Mouse (Mus musculus) intestine, embryonic 14.5 days (tissue): Measurements from ENCODE around the gene Gm28729. TPM values are rescaled to one million over a fixed set of nuclear protein-coding genes. Genes with fewer than 3 reads are reported as not detected.

Experiments
- ATAC-seq: fragments of 200-750 bp; cut with Nextera tagmentation; replicated peaks from 2 replicates; pipeline ENCODE4 v1.8.0; 2017; ENCODE audit warnings: low read depth, moderate number of reproducible peaks, moderate TSS enrichment, moderate library complexity; ENCODE audit not compliant: low FRiP score, low TSS enrichment
- DNase-seq: peaks from one replicate; pipeline ENCODE4 v3.0.0-alpha.2; 2018; ENCODE audit warnings: low spot score
- H3K27ac ChIP-seq: fragments of 300-500 bp; sonication (generic); 2 replicates; pipeline ENCODE4 v1.5.1; 2014; ENCODE audit warnings: low read depth, mild to moderate bottlenecking, control low read depth
- H3K27me3 ChIP-seq: fragments of 300-500 bp; sonication (generic); replicated peaks from 2 replicates; pipeline ENCODE4 v1.6.1; 2014; ENCODE audit warnings: low read length, control low read depth; ENCODE audit not compliant: control insufficient read depth, insufficient read depth
- H3K36me3 ChIP-seq: fragments of 300-500 bp; sonication (generic); 2 replicates; pipeline ENCODE4 v1.6.1; 2014; ENCODE audit warnings: low read length, control low read depth; ENCODE audit not compliant: control insufficient read depth, insufficient read depth
- H3K4me1 ChIP-seq: fragments of 300-500 bp; sonication (generic); replicated peaks from 2 replicates; pipeline ENCODE4 v1.6.1; 2014; ENCODE audit warnings: low read length, control low read depth, mixed read lengths; ENCODE audit not compliant: control insufficient read depth, insufficient read depth
- H3K4me2 ChIP-seq: fragments of 300-500 bp; sonication (generic); 2 replicates; pipeline ENCODE4 v1.6.1; 2014; ENCODE audit warnings: low read length
- H3K4me3 ChIP-seq: fragments of 300-500 bp; sonication (generic); 2 replicates; pipeline ENCODE4 v1.5.1; 2014; ENCODE audit warnings: low read depth, low read length, control low read depth, mixed read lengths
- H3K9ac ChIP-seq: fragments of 300-500 bp; sonication (generic); 2 replicates; pipeline ENCODE4 v1.6.1; 2014; ENCODE audit warnings: mild to moderate bottlenecking, low read length
- H3K9me3 ChIP-seq: fragments of 300-500 bp; sonication (generic); 2 replicates; pipeline ENCODE4 v1.6.1; 2016; ENCODE audit warnings: low read length, control low read depth; ENCODE audit not compliant: control insufficient read depth
- WGBS: fragments of 180-500 bp; shearing (Covaris S2); extraction: QIAGEN DNeasy Blood & Tissue Kit; methylation state at CpG from one replicate; pipeline ENCODE4 v1.1.7; 2014; 5-methylcytosine and 5-hydroxymethylcytosine counted together
- polyA plus RNA-seq: library from polyadenylated mRNA; unstranded; fragments of >200 nt; fragmentation: Nextera tagmentation; extraction: Ambion mirVana; gene quantifications from 2 replicates; pipeline ENCODE4 v1.2.1, GENCODE M21; 2014

Gene Gm28729
- polyA plus RNA-seq, 1 experiment from 2014 or later = not detected

- no peak for ATAC-seq
- H3K4me1 ChIP-seq = no peaks in the 10 kb centered on the region
- 83% methylated on average over 10 of the region's 10 CpGs for WGBS
These were observed 61.4 kb downstream of the Gm28729 start for GRCm38 (mm10) chr9:96463708-96464107.

GRCm38 (mm10) chr9:96461607-96462006 lies 63.5 kb downstream of the Gm28729 start:
- no peak overlapping the region for H3K9ac ChIP-seq
- peaks cover 7% of the 10 kb centered on the region; the same call in 1 of the 2 replicates for H3K9me3 ChIP-seq
- no peak overlapping the region for H3K27ac ChIP-seq
- 31% methylated on average over 1 of the region's 1 CpGs for WGBS
- ATAC-seq = no peak
- no peaks in the 10 kb centered on the region for H3K4me1 ChIP-seq
- H3K4me3 ChIP-seq = no peak overlapping the region
- H3K4me2 ChIP-seq = no peak overlapping the region
- no peaks in the 10 kb centered on the region for H3K27me3 ChIP-seq
- DNase-seq = no peak
- 0 out of 2 replicates have a peak, but pooled peaks cover 2% of the 10 kb centered on the region for H3K36me3 ChIP-seq

More at GRCm38 (mm10) chr9:96463708-96464107, 61.4 kb downstream of the Gm28729 start:
- Histone ChIP-seq H3K36me3 (peaks cover 14% of the 10 kb centered on the region), H3K27me3 (no peaks in the 10 kb centered on the region), H3K27ac (no peak overlapping the region), H3K4me3 (no peak overlapping the region), H3K9me3 (peaks cover 7% of the 10 kb centered on the region; the same call in 1 of the 2 replicates), H3K4me2 (no peak overlapping the region), H3K9ac (no peak overlapping the region)
- DNase-seq = no peak

GRCm38 (mm10) chr9:96460117-96460865 lies 64.8 kb downstream of the Gm28729 start:
- Histone ChIP-seq H3K9me3 (peaks cover 7% of the 10 kb centered on the region; the same call in 1 of the 2 replicates), H3K9ac (no peak overlapping the region), H3K4me1 (no peaks in the 10 kb centered on the region), H3K27ac (no peak overlapping the region), H3K4me2 (no peak overlapping the region), H3K4me3 (no peak overlapping the region), H3K36me3 (no peaks in the 10 kb centered on the region), H3K27me3 (no peaks in the 10 kb centered on the region)
- DNase-seq (no peak), ATAC-seq (no peak)
- 85% methylated on average over 10 of the region's 10 CpGs for WGBS

- Histone ChIP-seq H3K9ac (no peak overlapping the region), H3K36me3 (no peaks in the 10 kb centered on the region), H3K4me1 (no peaks in the 10 kb centered on the region; the same call in 1 of the 2 replicates), H3K4me3 (no peak overlapping the region), H3K9me3 (no peaks in the 10 kb centered on the region), H3K27ac (no peak overlapping the region), H3K4me2 (no peak overlapping the region), H3K27me3 (no peaks in the 10 kb centered on the region)
- 65% methylated on average over 8 of the region's 8 CpGs for WGBS
- no peak for ATAC-seq
- DNase-seq = no peak
These were observed 69.4 kb downstream of the Gm28729 start for GRCm38 (mm10) chr9:96455618-96456017.

GRCm38 (mm10) chr9:96452956-96453355 lies 72.1 kb downstream of the Gm28729 start:
- Histone ChIP-seq H3K27me3 (no peaks in the 10 kb centered on the region), H3K4me3 (no peak overlapping the region), H3K36me3 (no peaks in the 10 kb centered on the region), H3K9me3 (no peaks in the 10 kb centered on the region), H3K9ac (no peak overlapping the region), H3K4me2 (no peak overlapping the region), H3K27ac (no peak overlapping the region), H3K4me1 (no peaks in the 10 kb centered on the region; the same call in 1 of the 2 replicates)
- no peak for DNase-seq
- WGBS = 78% methylated on average over 4 of the region's 4 CpGs
- no peak for ATAC-seq

- H3K36me3 ChIP-seq = no peaks in the 10 kb centered on the region
These were observed 74.0 kb downstream of the Gm28729 start for GRCm38 (mm10) chr9:96450900-96451720.

GRCm38 (mm10) chr9:96449514-96449913 lies 75.5 kb downstream of the Gm28729 start:
- H3K4me2 ChIP-seq = no peak overlapping the region
- no peak overlapping the region for H3K27ac ChIP-seq
- H3K4me1 ChIP-seq = no peaks in the 10 kb centered on the region; the same call in 1 of the 2 replicates
- DNase-seq = no peak
- no peak for ATAC-seq
- no peaks in the 10 kb centered on the region for H3K27me3 ChIP-seq
- H3K9ac ChIP-seq = no peak overlapping the region
- no peaks in the 10 kb centered on the region for H3K36me3 ChIP-seq
- WGBS = 89% methylated on average over 9 of the region's 9 CpGs
- no peaks in the 10 kb centered on the region for H3K9me3 ChIP-seq
- no peak overlapping the region for H3K4me3 ChIP-seq

More at GRCm38 (mm10) chr9:96450900-96451720, 74.0 kb downstream of the Gm28729 start:
- H3K4me3 ChIP-seq = no peak overlapping the region
- no peak overlapping the region for H3K4me2 ChIP-seq
- DNase-seq (no peak), ATAC-seq (peak; percentile 60; the same call in 1 of the 2 replicates)
- no peaks in the 10 kb centered on the region; the same call in 1 of the 2 replicates for H3K4me1 ChIP-seq
- WGBS = 47% methylated on average over 12 of the region's 12 CpGs
- H3K27ac ChIP-seq = no peak overlapping the region
- no peak overlapping the region for H3K9ac ChIP-seq
- H3K9me3 ChIP-seq = no peaks in the 10 kb centered on the region
- no peaks in the 10 kb centered on the region for H3K27me3 ChIP-seq

GRCm38 (mm10) chr9:96445351-96445750 lies 79.7 kb downstream of the Gm28729 start:
- no peak for DNase-seq
- Histone ChIP-seq H3K27ac (no peak overlapping the region), H3K27me3 (no peaks in the 10 kb centered on the region), H3K4me3 (no peak overlapping the region), H3K4me2 (no peak overlapping the region), H3K9me3 (no peaks in the 10 kb centered on the region), H3K9ac (no peak overlapping the region), H3K4me1 (no peaks in the 10 kb centered on the region), H3K36me3 (no peaks in the 10 kb centered on the region)
- no peak for ATAC-seq
- 68% methylated on average over 4 of the region's 4 CpGs for WGBS
